Mouse (Mus musculus) ZHBTc4 (cell line): ENCODE measurements at regions not wholly inside any gene's neighbourhood (a gene's known extent, or its start where the extent isn't known, plus 50 kb on each side); places are given as distances from the start of the nearest gene placed in this dataset.
"Not testable (repeated sequence)": the region's sequence is repeated elsewhere in the genome, so short reads cannot be mapped to it uniquely, and the experiment has no call there.

Experiments used
- DNase-seq: peaks from one replicate; pipeline ENCODE4 v3.0.0-alpha.2; 2011; ENCODE audit warnings: low read depth, low spot score

GRCm38 (mm10) chr10:113759099-113759498 lies 830.3 kb upstream of the Atxn7l3b start:
- no peak for DNase-seq

- no peak for DNase-seq
Observed at GRCm38 (mm10) chr10:113736224-113736623, 807.4 kb upstream of the Atxn7l3b start.

DNA sequence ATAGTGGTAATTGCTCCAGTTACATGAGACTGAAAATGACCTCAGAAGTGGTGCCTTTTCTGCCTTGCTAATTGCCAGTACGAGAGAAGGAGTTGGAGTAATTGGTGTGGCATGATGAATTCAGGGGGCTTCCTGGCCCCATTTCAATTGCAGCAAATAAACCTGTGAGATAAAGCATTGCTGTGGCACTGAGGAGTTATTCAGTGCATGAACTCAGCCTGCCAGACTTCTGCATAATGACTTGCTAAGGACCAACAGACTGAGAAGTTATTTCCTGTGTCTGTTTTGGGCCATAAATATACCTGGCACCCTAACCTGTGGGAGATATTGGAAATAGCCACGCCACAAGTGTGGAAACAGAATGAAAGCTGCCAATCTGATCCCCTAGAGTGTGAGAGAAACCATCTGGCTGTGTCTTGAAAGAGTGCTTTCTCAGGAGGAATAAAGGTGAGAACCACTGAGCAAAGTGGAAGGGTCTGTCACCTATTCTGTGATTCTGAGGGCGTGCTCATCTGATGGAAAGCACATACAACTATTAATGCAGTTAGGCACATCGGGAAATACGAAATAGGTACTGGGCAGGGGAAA lies 776.4 kb upstream of the Atxn7l3b start:
- DNase-seq: no peak

DNA sequence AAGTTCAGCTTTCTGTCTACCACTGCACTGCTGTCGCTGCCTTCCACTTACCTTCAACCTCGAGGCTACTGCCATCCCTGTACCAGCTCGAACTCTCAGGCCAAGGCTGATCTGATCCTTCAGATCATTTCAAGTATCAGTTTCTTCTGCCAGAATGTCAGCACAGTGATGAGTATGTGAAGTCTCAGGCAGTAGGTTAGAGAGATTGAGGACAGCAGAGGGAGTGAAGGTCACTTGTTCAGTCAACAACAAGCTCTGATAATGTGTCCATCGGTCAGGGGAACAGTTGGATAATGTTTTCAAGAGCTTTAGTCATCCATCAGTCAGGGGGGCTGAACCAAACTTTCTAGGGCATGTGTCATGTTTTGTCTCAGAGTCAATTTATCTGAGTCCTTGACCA lies 741.8 kb upstream of the Atxn7l3b start:
- not testable (repeated sequence) for DNase-seq

DNA sequence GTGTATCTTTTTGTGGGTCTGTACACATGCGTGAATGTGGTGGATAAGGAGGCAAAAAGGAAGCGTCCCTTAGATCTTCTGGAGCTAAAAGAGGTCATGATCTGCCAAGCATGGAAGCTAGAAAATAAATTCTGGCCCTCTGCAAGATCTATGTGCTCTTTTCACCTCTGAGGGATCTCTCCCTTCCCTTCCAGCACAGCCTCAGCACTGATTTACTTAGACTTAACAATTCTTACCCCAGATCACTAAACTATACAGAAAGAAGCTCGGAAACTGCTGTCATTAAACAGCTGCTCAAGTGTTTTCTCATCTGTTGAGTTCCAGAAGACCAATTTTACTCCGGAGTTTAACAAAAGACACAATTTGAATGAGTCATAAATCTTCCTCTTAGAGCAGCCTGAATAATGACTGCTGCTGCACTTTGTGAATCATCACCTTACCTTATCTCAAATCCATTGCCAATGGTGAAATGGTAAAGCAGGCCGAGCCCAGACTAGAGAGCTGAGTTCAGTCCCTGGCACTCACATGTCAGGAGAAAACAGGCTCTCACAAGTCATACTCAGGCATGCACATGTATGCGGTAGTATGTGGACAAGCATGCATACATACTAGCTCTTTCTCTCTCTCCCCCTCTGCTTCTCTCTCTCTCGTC lies 724.1 kb upstream of the Atxn7l3b start:
- no peak for DNase-seq

DNA sequence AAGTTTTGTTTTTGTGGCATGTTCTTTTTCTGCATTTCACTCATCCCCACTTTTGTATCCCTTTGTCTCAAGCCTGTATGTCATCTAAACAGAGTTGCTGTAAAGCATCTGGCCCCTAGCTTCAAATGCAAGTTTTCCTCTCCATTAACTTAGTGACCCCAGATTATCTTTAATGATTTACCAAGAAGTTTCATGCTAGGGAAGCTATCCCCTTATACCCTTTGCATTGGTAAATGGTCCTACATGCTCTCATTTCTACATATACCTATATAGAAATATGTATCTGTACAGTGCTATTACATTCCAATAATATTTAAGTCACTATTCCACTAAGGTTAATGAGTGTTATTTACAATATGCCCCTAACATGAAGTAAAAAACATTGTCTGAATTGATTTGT lies 723.3 kb upstream of the Atxn7l3b start:
- no peak for DNase-seq

- DNase-seq: no peak
Observed at GRCm38 (mm10) chr10:113620420-113620819, 691.6 kb upstream of the Atxn7l3b start.

- DNase-seq: no peak
Observed at GRCm38 (mm10) chr10:113615931-113616330, 687.1 kb upstream of the Atxn7l3b start.

- DNase-seq: peak; percentile 62
Observed at GRCm38 (mm10) chr10:113593436-113593835, 664.6 kb upstream of the Atxn7l3b start.

DNA sequence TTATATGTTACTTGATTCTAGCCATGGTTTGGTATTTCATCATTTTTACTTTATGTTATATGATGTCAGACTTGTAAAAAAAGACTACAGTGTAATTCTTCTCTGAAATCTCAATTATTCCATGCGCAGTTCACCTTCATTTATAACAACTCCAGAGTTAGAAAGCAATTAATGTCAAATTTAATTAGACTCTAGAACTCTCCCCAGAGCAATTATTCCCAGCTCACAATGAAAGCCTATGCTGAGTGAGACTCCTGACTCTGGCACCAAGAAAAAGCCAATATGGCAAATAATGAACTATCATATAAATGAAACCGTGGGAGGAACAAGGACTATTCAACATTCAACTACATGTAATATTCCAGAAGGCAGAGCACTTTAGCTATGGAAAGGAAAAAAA lies 663.3 kb upstream of the Atxn7l3b start:
- no peak for DNase-seq

DNA sequence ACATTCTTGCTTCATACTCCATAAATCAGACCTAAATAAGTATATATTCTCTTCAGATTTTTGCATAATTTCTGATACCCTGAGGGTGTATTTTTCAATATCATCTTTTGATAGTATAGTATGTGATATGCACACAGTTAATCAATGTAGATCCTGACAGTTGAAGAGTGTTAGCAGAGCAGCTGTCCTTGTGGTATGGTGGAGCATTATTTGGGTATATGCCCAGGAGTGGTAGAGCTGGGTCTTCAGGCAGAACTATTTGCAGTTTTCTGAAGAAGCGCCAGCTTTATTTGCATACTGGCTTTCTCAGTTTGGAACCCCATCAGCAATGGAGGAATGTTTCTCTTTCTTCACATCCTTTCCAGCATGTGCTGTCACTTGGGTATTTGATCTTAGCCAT lies 641.5 kb upstream of the Atxn7l3b start:
- no peak for DNase-seq
